Mouse (Mus musculus) liver, embryonic 16.5 days (tissue): ENCODE data around the gene Apoa4. TPM values are rescaled to one million over a fixed set of nuclear protein-coding genes. Genes with fewer than 3 reads are reported as not detected.
A peak's percentile ranks its signal among the peaks of the same experiment; 100 is the strongest.

ENCODE experiments used
- ATAC-seq: fragments of 200-750 bp; cut with Nextera tagmentation; 2 replicates; pipeline ENCODE4 v1.8.0; 2017; ENCODE audit warnings: low read depth, mild to moderate bottlenecking, moderate number of reproducible peaks, moderate library complexity
- H3K27ac ChIP-seq: fragments of 300-500 bp; sonication (generic); 2 replicates; pipeline ENCODE4 v1.5.1; 2014; ENCODE audit warnings: mild to moderate bottlenecking, low read length
- H3K27me3 ChIP-seq: fragments of 300-500 bp; sonication (generic); 2 replicates; pipeline ENCODE4 v1.6.1; 2014; ENCODE audit warnings: low read depth, low read length, mixed read lengths; ENCODE audit not compliant: control insufficient read depth, insufficient read depth
- H3K36me3 ChIP-seq: fragments of 300-500 bp; sonication (generic); 2 replicates; pipeline ENCODE4 v1.6.1; 2014; ENCODE audit warnings: mild to moderate bottlenecking; ENCODE audit not compliant: control insufficient read depth, insufficient read depth
- H3K4me1 ChIP-seq: fragments of 300-500 bp; sonication (generic); 2 replicates; pipeline ENCODE4 v1.6.1; 2014; ENCODE audit warnings: low read depth, low read length, mixed read lengths; ENCODE audit not compliant: control insufficient read depth
- H3K4me2 ChIP-seq: fragments of 300-500 bp; sonication (generic); 2 replicates; pipeline ENCODE4 v1.6.1; 2014; ENCODE audit warnings: low read depth, low read length, mixed read lengths
- H3K4me3 ChIP-seq: fragments of 300-500 bp; sonication (generic); 2 replicates; pipeline ENCODE4 v1.5.1; 2014; ENCODE audit warnings: low read depth, mild to moderate bottlenecking, low read length
- H3K9ac ChIP-seq: fragments of 300-500 bp; sonication (generic); 2 replicates; pipeline ENCODE4 v1.6.1; 2014; ENCODE audit warnings: low read depth, low read length
- H3K9me3 ChIP-seq: fragments of 300-500 bp; sonication (generic); replicated peaks from 2 replicates; pipeline ENCODE4 v1.6.1; 2016; ENCODE audit warnings: low read length; ENCODE audit not compliant: control insufficient read depth
- WGBS: fragments of 180-500 bp; shearing (Covaris S2); extraction: QIAGEN DNeasy Blood & Tissue Kit; methylation state at CpG from one replicate; pipeline ENCODE4 v1.1.7; 2014; ENCODE audit not compliant: insufficient replicate concordance; 5-methylcytosine and 5-hydroxymethylcytosine counted together
- polyA plus RNA-seq: library from polyadenylated mRNA; unstranded; fragments of >200 nt; fragmentation: Nextera tagmentation; extraction: Ambion mirVana; gene quantifications from 2 replicates; pipeline ENCODE4 v1.2.1, GENCODE M21; 2015

Apoa4 gene
- polyA plus RNA-seq, 1 experiment from 2014 or later: 14.5 TPM

DNA sequence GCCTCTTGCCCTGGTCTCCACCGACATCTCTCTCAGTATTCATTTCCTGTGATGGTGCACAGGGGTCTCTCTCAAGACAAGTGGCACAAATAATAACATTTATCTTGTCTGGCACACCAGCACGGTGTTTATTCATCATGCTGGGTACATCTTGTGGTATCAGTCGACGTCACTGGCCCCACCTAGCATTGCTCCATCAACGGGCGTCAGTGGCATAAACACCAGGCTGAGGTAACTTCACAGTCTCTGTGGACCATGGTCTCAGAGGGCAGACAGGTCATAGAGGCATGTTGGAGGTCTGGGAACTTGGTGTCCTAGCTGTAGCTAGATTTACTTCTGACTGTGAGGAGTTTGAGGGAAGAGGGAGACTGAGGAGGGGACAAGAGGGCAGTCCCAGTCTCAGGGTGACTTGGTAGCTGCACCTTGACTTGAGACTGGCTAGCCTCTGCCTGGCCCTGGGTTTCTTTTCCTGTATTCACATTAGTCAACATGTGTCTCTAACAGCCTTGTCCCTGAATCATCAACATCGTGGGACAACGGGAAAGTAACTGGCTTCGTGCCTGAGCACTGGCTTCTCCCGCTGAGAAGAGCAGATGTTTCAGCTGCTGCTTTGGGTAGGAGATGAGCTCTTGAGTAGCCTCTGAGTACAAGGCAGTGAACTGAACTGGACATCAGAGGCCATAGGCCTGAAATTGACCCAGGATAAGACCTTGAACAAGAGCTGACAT is 16.3 kb downstream of the Apoa4 start:
- Histone ChIP-seq H3K9ac (no peak overlapping the region), H3K27ac (no peak overlapping the region), H3K4me2 (no peak overlapping the region), H3K4me3 (no peak overlapping the region), H3K36me3 (no peaks in the 10 kb centered on the region), H3K4me1 (peaks cover 4% of the 10 kb centered on the region; the same call in 1 of the 2 replicates), H3K9me3 (no peaks in the 10 kb centered on the region), H3K27me3 (no peaks in the 10 kb centered on the region)
- ATAC-seq: no peak
- WGBS: 57% methylated on average over 10 of the region's 10 CpGs

DNA sequence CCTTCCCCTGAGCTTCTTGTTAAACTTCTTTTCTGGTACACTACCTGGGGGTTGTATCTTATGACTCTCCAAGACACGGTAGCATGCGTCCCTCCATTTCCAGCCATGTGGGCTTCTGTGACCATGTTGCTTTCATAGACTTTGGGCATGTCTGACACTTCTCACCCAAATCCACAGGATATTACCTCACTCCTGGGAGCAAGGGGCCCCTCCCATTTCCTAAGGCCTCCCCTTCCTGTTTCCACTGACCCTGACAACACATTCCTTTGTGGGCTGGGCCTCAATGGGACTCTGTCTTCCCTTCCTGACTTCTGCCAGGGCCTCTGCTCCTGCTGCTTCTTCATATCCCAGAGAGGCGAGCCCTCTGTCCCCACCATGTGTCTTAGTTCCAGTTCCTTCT is 17.1 kb downstream of the Apoa4 start:
- ATAC-seq: 0 out of 2 replicates have a peak, but pooled peaks have one; percentile 21
- Histone ChIP-seq H3K9me3 (no peaks in the 10 kb centered on the region), H3K27ac (no peak overlapping the region), H3K27me3 (no peaks in the 10 kb centered on the region), H3K4me1 (peaks cover 4% of the 10 kb centered on the region; the same call in 1 of the 2 replicates), H3K4me3 (no peak overlapping the region), H3K36me3 (no peaks in the 10 kb centered on the region), H3K4me2 (no peak overlapping the region), H3K9ac (no peak overlapping the region)
- WGBS: 60% methylated on average over 3 of the region's 3 CpGs

DNA sequence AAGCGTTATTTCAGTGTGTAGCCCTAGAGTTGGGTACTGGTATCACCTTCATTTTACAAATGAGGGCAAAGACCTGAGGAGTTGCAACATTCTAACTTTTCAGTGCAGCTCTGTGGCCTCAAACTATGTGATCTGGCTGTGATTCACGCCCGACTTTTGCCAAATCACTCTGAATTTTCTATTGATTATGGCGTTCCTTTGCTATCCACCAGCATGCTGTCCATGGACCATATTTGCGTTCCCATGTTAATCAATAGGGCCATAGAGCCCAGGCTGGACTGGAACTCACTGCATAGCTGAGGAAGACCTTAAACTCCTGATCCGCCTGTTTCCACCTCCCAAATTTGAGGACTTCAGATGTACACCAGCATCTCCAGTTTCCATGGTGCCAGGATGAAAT is 18.6 kb downstream of the Apoa4 start:
- no peak overlapping the region for H3K4me2 ChIP-seq
- no peak overlapping the region for H3K9ac ChIP-seq
- H3K27me3 ChIP-seq: no peaks in the 10 kb centered on the region
- H3K4me1 ChIP-seq: peaks cover 4% of the 10 kb centered on the region; the same call in 1 of the 2 replicates
- no peaks in the 10 kb centered on the region for H3K9me3 ChIP-seq
- no peak overlapping the region for H3K27ac ChIP-seq
- no peak for ATAC-seq
- H3K36me3 ChIP-seq: no peaks in the 10 kb centered on the region
- WGBS: 74% methylated on average over 6 of the region's 6 CpGs
- H3K4me3 ChIP-seq: no peak overlapping the region

DNA sequence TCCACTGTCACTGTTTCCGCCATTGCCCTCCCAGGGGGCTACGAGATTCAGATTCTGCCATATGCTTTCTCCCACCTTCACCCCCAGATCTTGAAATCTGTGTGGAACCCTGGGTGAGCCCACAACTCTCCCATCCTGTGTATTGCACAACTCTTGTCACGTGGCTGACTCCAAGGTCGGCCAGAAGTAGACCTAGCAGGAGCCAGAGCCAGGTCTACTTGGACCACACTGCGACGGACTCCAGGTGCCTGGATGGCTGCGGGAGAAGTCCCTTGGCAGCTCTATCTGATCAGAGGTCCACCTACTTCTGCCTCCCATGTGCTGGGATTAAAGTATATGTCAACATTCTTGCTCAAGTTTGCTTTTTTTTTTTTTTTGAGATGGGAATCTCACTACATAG is 20.6 kb downstream of the Apoa4 start:
- Histone ChIP-seq H3K9me3 (no peaks in the 10 kb centered on the region), H3K4me1 (peaks cover 4% of the 10 kb centered on the region; the same call in 1 of the 2 replicates), H3K27me3 (no peaks in the 10 kb centered on the region), H3K4me2 (no peak overlapping the region), H3K4me3 (no peak overlapping the region), H3K27ac (no peak overlapping the region), H3K36me3 (no peaks in the 10 kb centered on the region), H3K9ac (no peak overlapping the region)
- 60% methylated on average over 7 of the region's 7 CpGs for WGBS
- ATAC-seq: no peak

DNA sequence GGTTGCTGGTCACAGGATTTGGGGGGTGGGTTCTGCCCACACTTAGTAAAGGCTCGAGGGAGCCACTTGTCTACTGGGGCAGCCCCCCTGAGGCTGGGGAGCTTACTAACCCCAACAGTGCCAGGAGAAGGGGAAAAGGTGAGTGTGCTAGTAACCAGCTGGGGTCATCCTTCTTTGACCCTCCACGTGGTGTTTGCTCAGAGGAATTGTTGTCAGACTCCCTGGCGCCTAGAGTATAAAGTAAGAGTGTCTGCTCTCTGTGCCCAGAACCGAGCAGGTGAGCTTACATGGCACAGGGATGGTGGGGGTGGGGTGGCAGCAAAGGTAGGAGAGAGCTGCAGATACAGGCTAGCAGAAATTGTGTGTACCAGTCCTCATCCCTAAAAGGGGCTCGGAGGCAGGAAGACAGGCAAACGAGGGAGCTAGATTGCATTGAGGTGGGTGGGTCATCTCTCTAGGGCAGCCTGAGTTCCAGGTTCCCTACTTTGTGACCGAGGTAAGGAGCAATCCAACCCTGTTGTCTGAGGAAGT is 27.9 kb downstream of the Apoa4 start, which contains the start of gene Apoa5:
TSS of gene Apoa5 (plus strand) at position 291 of the 531 bp plus-strand sequence.
- peaks cover 7% of the 10 kb centered on the region for H3K4me1 ChIP-seq
- no peaks in the 10 kb centered on the region for H3K36me3 ChIP-seq
- H3K9me3 ChIP-seq: no peaks in the 10 kb centered on the region
- H3K27me3 ChIP-seq: no peaks in the 10 kb centered on the region
- H3K27ac ChIP-seq: no peak within 1 kb of the TSS
- H3K4me2 ChIP-seq: no peak within 1 kb of the TSS
- no peak within 1 kb of the TSS for H3K4me3 ChIP-seq
- no peak within 1 kb of the TSS for H3K9ac ChIP-seq
- ATAC-seq: no peak
- WGBS: 33% methylated on average over 7 of the region's 7 CpGs

DNA sequence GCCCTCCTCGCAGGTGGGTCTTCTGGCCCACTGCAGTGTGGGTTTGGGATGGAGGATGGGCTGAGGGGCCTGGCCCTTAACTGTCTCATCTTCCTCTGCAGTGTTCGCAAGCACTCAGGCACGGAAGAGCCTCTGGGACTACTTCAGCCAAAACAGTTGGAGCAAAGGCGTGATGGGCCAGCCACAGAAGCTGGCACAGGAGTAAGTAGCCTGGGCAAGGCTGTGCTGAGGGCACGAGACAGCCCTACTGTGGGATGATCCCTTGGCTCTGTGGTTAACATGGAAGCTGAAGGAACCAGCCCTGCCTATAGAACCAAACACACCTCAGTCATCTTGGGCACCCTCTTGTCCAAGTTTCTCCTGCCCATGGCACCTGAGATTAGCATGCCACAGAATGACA is 28.6 kb downstream of the Apoa4 start:
- H3K36me3 ChIP-seq: no peaks in the 10 kb centered on the region
- no peaks in the 10 kb centered on the region for H3K9me3 ChIP-seq
- peaks cover 13% of the 10 kb centered on the region for H3K4me1 ChIP-seq
- no peak overlapping the region for H3K4me3 ChIP-seq
- no peak for ATAC-seq
- no peak overlapping the region for H3K27ac ChIP-seq
- H3K4me2 ChIP-seq: no peak overlapping the region
- H3K27me3 ChIP-seq: no peaks in the 10 kb centered on the region
- 69% methylated on average over 5 of the region's 5 CpGs for WGBS
- H3K9ac ChIP-seq: no peak overlapping the region

DNA sequence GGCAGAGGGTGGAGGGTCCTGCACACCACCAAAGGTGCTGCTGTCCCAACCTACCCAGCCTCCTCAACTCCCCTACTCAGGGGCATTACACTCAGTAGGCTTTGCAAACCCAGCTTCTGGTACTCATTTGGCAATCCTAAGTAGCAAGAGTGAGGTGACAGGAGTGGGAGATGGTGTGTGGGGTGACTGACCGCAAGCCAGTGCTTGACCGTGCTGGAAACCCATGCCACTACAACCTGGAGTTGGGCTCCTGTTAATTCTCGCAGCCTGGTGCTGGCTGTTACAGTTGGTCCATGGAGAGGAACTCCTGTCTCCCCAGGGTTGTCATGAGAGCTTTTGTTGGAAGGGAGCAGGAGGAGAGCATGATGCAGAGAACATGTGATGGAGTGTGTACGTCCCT is 30.3 kb downstream of the Apoa4 start:
- H3K9ac ChIP-seq: no peak overlapping the region
- no peak overlapping the region for H3K27ac ChIP-seq
- H3K4me1 ChIP-seq: peaks cover 18% of the 10 kb centered on the region
- ATAC-seq: no peak
- WGBS: 84% methylated on average over 4 of the region's 4 CpGs
- H3K4me2 ChIP-seq: no peak overlapping the region
- H3K27me3 ChIP-seq: no peaks in the 10 kb centered on the region
- peaks cover 7% of the 10 kb centered on the region; the same call in 1 of the 2 replicates for H3K36me3 ChIP-seq
- H3K9me3 ChIP-seq: no peaks in the 10 kb centered on the region
- H3K4me3 ChIP-seq: no peak overlapping the region

DNA sequence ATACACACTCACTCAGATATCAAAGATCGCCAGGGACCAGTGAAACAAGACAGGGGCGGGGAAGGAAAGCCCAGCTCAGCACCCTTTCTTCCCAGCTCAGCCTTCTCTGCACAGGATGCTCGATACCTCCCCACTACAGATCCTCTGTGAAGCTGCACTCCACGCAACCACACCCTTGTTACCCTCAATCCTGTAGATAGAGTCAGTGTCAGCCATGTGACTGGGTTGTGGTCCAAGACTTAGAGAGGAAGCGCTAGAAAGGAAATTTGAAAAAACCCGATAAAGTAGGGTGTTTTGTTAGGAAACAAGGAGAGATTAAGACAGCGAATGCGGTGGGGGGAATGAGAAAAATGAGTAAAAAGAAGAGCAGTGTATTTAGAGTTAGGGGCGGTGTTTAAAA is 31.6 kb downstream of the Apoa4 start:
- 24% methylated on average over 9 of the region's 9 CpGs for WGBS
- peak overlapping the region; percentile 75; the same call in 1 of the 2 replicates for H3K9ac ChIP-seq
- peak overlapping the region; percentile 88 for H3K4me3 ChIP-seq
- peaks cover 18% of the 10 kb centered on the region for H3K36me3 ChIP-seq
- no peak overlapping the region for H3K27ac ChIP-seq
- H3K27me3 ChIP-seq: no peaks in the 10 kb centered on the region
- no peaks in the 10 kb centered on the region for H3K9me3 ChIP-seq
- ATAC-seq: no peak
- H3K4me2 ChIP-seq: peak overlapping the region; percentile 79
- H3K4me1 ChIP-seq: peaks cover 18% of the 10 kb centered on the region
